Mouse (Mus musculus) regulatory T cell (primary cell): ENCODE measurements around the gene Zic2.

Source experiments
- in situ Hi-C: fragments of 300-600 bp; cut with MboI, MseI; formaldehyde crosslinking; loops from one replicate; pipeline ENCODE4 v1.15.1; 2025; ENCODE audit warnings: high pct_unique_total_duplicates

The Zic2 gene

GRCm38 (mm10) chr14:122490441-122491328 lies 15.4 kb downstream of the Zic2 start, which contains the start of gene Gm10837:
Gm10837 (plus strand) TSS chr14:122490586.
- in situ Hi-C loops: loop anchor here (25.0 kb wide), 1 partner anchor 397 kb away; no protein-coding TSS in a partner anchor

- in situ Hi-C loops: loop anchor here (25.0 kb wide), 1 partner anchor 396 kb away; no protein-coding TSS in a partner anchor
Observed at GRCm38 (mm10) chr14:122491521-122491920, 16.3 kb downstream of the Zic2 start.

GRCm38 (mm10) chr14:122492015-122492414 lies 16.8 kb downstream of the Zic2 start:
- in situ Hi-C loops: loop anchor here (25.0 kb wide), 1 partner anchor 395 kb away; no protein-coding TSS in a partner anchor

GRCm38 (mm10) chr14:122509058-122509457 lies 33.8 kb downstream of the Zic2 start:
- in situ Hi-C loops: no loop called here

GRCm38 (mm10) chr14:122511519-122511918 lies 36.3 kb downstream of the Zic2 start:
- in situ Hi-C loops: loop anchor here (5.0 kb wide), 1 partner anchor 286 kb away; no protein-coding TSS in a partner anchor

- in situ Hi-C loops: loop anchor here (5.0 kb wide), 1 partner anchor 284 kb away; no protein-coding TSS in a partner anchor
Observed at GRCm38 (mm10) chr14:122513511-122514036, 38.3 kb downstream of the Zic2 start.

- in situ Hi-C loops: no loop called here
Observed at GRCm38 (mm10) chr14:122528475-122528874, 53.2 kb downstream of the Zic2 start.
